Mouse (Mus musculus) B cell, adult 2 months (primary cell): ENCODE measurements around the gene Nacad.

Experiments used
- DNase-seq, 2 experiments: peaks; one replicate each; pipeline ENCODE4 v3.0.0; 2022

The Nacad gene

DNA sequence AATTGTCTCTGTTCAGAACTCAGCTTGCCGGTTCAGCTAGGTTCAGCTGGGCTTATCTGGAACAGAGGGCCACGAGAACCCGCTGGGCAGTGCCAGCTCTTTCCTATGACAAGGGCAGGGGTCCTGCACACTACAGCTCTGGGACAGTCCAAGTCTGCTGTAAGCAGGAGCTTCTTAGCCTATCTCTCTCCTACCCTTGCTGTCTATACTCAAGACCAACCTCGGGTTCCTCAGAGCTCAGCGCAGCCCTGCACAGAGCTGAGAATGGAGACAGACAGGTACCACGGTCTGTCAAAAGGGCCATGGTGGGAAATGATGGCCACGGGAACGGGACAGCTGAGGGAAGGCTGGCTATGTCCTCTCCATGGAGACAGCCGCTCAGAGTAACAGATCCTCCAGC lies 2.6 kb downstream of the Nacad start:
- DNase-seq = no peak

DNA sequence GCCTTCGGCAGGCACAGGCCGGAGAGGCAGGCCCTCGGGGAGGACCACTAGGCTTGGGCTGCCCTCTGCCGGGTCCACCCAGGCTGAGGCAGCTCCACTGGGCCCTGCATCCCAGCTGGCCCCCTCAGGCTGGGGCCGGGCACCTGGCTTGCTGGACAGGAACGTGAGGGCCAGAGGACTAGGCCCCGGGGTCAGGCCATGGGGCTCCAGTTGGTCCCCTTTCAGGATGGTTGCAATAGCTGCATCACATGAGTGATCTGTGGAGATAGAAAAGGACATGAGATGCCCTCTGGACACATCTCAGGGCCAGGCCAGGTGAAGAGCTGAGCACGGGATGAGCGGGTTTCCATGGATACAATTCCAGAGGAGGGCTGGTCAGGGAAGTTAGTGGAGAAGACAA lies 3.2 kb downstream of the Nacad start:
- DNase-seq = no peak

DNA sequence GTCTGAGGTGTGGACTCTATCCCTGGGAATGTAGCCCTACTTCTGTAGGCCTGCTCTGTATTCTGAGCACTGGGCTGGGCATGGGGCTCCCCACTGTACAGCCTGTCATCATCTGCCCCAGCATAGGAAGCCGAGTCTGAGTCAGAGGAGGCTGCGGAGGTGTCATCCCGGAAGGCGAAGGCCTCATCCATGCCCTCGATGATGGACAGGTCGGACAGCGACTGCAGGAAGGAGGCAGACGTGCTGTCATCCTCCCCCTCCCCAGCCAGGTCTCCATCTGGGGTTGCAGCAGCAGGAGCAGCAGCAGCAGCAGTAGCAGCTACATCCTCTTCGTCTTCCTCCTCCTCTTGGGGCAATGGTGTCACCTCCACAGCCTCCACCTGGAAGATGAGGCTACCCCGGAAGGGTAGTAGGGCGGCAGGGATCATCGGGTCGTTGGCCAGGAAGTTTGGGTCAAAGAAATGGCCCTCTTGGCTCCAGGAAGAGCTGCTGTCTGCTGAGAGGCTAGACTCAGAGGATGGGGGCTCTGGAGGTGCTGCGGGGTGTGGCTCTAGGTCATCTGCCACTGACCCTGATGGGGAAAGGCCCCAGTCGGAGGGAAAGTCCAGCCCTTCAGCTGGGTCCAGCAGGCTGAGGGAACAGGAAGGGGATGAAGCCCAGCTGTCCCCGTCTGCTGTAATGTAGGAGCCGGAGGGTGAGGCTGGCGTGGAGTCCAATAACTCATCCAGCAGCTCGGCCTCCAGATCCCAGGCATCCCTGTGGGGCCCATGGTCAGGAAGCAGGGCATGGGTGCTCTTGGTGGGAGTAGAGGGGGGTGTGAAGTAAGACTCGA lies 4.0 kb downstream of the Nacad start:
- DNase-seq = no peak

DNA sequence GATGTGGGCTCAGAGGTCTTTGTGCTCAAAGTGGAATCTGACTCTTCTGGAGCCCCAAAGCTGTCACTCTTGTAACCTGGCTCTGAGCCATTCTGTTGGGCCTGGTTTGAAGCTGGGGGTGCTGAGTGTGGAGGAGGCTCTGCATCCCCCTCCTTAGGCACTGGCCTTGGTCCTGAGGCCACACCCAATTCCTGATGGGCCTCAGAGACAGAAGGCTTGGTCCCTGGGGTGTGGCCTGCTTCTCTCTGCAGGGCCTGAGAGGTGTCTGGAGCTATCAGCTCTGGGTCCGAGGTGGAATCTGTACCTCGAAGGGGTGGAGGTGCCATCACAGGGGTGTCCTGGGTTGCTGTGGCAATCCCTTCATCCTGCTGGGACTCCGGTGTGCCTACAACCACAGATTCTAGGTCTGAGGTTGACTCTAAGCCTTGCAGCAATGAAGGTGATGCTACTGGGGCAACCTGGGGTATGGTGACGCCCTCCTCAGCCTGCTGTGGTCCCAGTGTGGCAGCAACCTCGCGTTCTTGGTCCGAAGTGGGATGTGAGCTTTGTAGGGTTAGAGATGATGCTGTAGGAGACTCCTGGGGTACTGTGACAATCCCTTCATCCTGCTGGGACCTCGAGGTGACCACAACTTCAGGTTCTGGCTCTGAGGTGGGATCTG lies 5.4 kb downstream of the Nacad start:
- no peak for DNase-seq

DNA sequence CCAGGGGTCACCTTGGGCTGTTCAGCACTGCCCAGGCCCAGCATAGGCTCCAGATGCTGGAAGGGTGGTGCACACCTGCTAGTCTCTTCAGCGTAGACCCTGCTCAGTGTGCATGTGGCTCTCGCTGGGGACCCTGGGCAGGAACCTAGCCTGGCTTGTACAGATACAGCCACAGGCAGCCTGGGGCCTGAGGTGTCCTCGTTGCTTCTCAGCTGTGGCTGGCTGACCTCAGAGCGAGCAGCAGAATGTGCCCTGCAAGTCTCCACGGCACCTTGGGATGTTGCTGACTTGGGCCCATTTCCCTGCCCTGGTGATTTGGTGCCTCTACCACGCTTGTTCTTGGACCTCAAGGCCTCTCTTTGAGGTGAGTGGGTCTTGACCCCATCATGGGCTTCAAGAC lies 6.0 kb downstream of the Nacad start:
- no peak for DNase-seq

DNA sequence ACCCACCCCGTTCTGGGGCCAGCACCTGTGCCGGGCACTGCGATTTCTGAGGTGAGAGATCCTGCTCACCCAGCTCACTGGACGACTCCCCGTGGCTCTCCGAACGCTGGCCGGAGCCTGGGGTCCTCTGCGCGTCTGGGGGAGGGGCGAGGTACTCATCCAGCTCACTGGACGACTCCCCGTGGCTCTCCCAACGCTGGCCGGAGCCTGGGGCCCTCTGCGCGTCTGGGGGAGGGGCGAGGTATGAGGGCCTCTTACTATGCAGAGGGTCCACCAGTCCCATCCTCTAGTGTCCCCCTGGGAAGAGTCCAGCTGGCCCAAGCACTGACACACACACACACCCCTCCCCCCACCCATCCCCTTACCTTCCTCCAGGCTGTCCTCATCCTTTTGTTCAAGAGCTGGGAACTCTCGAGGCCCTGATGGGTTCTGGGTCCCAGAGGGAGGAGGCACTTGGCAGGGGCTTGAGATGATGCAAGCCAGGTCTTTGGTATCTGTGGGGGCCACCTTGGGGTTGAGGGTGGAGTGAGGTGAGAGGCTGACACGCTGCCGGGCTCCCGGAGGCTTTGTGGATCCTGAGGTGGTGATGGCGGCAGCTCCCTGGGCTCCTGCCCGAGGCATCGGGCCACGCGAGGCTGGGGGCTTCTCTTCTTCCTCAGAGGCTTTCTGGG lies 6.7 kb downstream of the Nacad start:
- DNase-seq = no peak

DNA sequence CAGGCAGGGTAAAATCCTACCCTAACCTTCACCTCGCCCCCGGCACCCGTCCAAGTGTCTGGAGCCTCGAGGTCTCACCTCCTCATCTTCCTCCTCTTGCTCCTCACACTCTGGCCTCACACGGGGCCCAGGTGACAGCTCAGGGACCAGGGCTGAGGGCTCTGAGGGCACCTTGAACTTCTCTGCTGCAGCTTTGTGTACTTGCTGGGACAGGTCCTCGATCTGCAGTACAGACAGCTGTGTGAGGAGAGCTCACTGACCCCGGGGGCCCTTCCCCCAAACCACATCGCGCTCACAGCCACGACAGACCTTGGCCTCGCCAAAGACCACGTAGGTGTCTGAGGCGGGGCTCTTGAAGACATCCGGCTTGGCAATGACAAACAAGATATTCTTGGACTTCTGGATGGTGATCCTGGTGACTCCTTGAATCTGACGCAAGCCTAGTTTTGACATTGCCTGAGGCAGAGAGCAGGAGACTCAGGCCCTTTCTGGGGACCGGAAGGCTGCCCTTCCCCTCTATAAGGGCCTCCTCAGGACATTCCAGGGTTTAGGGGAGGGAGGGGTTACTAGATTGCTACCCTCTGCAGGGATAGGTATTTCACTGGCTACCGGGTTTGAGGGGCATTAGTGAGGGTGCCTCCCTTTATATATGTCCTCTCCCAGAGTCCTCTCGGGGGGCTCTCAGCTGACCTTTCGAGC lies 7.5 kb downstream of the Nacad start:
- no peak for DNase-seq

DNA sequence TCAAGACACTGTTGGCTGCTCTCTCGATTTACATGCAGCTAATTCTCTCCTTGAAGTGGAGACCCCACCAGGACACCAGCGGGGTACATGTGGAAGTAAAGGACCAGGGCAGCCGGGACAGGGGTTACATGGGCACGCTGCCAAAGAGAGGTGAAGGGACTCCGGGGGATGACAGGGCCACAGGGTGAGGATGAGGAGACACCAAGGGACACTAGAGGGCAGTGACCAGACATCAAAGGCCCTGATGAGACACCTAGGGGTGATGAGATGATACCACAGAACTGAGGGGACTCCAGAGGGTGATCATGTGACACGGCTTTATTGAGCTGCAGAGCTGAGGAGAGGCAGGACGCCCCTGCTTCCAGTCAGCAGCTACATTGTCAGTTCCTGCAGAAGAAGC lies 8.3 kb downstream of the Nacad start:
- DNase-seq = no peak

DNA sequence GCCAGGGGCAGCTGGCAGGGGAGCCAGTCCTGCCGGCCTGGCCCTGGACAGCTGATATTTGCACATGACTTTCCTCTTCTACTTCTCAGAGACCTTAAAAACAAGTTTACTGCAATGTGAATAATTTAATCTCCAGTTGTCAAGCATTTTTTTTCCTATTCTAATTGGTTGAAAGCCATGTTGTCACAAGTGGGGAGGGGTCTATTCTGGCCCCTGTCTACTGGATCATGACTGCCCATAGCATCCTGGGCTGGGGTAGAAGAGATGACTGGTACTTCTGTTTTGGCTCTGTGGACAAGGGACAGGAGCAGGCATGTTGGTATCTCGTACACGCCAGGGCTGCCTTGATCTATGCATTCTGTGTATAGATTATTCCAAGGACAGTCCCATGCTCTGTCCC lies 9.2 kb downstream of the Nacad start:
- DNase-seq = no peak

DNA sequence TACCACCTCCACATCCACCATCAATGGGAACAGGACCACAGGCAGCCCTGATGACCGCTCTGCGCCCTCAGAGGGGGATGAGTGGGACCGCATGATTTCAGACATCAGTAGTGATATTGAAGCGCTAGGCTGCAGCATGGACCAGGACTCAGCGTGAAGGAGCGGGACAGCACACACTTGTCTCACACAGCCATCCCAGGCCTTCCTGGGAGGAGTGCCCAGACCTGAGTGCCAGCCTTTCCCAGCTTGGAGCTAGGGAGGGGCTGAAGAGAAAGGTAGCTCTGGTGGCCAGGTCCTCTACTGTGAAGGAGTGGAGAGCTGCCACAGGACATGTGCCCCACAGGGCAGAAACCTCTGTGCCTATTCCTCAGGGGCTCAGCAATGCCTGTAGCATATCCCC lies 9.6 kb downstream of the Nacad start:
- DNase-seq = no peak

DNA sequence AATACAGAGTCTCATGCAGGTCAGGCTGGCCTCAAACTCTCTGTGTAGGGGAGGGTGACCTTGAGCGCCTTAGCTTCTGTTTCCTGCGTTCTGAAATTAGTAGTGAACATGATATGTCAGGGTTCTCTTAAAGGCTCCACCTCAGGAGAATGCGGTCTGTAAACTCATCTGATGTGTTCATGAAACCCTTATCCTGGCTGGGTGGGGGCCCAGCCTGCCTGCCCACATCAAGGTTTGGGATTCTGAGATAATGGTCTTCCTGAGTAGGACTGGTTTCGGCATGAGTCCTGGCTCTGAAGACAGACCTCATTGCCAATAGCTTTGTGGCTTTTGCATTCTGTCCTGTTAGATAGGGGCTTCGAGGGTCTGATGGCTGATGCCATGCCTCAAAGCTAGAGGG lies 10.5 kb downstream of the Nacad start:
- DNase-seq = no peak

DNA sequence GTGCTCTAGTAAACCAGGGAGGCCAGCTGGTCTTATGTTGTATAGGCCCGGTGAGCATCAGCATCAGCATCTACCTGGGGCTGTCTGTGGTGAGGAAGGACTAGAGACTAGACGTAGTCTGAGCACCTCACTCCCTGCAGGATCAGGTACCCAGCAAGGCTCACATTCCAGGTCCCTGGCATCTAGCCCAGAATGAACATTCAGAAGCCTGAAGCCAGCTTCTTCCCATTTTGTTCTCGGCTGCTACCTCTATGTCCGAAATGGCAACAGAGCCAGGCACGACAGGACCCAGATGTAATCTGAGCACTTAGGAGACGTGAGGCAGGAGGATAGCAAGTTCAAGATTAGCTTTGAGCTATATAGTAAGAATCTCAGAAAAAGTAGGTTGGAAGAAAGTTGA lies 11.0 kb downstream of the Nacad start:
- no peak for DNase-seq

DNA sequence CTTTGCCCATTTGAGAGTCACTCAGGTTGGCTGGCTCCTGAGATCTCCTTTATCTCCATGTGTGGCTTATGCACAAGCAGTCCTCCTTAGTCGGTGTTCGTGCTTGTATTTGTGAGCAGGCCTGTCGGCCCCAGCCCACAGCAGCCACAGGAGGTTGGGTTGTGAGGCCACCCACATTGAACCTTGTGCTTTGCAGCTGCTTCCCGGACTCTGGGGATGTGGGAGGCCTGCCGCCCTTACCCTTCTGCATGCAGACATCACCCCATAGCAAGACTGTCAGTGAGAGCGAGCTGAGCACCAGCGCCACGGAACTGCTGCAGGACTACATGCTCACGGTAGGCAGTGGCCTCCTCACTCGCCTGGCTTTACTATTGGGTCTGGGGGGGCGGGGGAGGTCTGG lies 12.4 kb downstream of the Nacad start:
- no peak for DNase-seq

DNA sequence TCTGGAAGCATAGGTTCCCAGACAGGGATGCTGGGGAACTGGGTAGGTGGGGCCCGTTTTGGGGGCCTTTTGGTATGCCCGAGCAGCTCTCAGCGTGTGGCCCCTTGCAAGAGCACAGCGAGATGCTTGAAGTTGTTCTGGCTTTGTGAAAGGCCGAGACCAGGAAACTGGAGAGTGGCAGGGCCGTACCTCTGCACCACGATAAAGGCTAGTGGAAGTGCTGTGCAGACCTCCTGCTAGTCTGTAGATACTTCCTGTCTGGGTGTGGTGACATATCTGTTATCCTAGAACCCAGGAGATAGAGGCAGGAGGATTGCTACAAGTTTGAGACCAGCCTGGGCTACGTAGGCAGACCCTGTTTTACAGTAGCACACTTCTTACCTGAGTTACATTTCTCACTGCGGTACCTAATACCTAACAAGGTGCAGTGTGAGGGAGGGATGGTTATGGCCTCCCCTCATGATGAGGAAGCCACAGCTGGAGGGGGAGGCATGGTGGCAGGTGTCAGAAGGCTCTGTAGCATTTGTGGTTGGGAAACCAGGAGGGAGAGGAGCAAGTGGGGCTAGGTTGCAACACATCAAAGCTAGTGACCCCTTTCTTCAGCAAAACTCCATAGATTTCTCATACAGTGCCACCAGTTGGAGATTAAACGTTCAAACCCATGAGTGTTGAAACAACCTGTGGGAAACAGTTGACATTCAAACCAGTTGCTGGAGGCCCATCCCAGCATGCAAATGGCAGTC lies 14.7 kb downstream of the Nacad start:
- no peak for DNase-seq

DNA sequence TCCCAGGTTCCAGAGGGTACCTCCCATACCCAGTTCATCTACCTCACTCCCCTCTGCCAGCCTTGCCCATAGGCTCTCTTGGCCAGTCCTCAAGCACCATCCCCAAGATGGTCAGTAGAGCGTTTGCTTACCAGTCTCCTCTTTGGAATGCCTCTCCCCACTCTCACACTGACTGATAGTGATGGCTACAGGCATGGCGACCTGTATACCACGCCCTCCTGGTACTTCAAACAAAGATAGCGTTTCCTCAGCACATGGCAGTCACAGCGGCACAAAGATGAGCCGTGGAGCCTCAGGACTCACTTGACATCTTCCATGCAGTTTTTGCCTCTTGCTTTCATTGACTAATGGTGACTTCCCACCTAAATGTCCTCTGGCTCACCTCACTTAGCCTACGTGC lies 16.0 kb downstream of the Nacad start:
- no peak for DNase-seq

DNA sequence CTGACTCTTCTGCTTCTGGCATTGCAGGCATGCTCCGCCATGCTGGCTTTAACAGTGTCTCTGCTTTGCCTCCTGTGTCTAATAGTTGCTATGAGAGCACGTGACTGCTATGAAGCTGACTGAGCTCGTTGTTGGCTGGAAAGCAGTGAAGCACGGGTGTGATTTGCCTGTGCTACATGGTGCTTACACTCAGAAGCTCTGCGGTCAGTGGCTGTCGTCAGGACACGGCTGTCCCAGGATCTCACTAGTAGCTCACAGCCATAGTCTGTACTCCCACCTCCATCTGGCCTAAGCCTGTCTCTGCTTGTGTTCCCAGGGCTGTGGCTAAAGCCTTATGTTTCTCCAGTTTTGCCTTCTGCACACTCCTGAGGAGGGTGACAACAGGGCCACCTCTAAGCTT lies 17.6 kb downstream of the Nacad start:
- peak; percentile 72 to 77 for DNase-seq

DNA sequence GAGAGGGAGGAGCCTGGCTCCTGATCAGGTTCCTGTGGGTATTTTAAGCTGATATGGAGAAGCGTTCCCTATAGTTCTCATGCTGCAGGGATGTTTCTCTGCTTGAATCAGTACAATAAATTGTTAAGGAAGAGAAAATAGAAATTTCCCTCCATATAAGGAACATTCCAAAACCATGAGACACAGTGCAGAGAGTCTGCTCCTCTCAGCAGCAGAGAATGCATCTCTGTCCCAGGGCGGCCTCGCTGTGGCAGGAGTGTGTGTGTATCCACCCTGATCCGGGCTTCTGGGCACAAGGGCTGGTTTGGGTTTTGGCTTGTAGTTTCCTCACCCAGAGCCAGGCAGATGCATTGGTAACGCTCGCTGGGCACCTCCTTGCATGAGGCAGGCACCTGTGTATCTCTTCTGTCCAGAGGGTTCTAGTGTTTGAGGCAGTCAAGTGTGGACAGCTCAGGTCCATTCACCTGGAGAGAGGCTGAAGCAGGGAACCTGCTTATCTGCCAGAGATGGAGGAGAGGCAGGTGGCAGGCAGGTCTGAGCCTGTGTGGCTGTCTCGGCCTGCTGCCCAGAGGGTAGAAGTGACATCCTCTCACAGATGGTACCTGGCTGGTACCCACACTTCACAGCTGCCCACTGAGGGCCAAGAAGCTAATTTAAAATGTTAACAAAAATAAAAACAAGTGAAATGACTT lies 18.5 kb downstream of the Nacad start:
- peak; percentile 31 to 40 for DNase-seq

DNA sequence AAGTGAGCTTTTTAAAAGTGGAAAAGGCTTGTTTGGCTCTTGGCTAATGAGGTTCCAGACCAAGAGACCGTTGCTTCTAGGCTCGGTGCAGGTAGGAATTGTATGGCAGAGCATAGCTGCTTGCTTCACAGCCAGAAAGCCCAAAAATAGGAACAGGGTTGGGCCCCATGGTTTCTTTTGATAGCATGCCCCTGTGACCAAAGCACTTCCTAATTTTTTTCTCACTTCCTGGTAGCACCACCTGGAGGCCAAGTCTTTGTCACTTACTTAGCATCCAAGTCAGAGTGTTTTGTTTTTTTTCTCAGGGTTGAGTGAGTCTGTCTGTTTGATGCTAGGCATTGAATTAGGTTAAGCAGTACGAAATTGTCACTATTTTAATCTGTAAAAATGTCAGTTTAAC lies 19.2 kb downstream of the Nacad start:
- DNase-seq = peak; percentile 76 to 81

DNA sequence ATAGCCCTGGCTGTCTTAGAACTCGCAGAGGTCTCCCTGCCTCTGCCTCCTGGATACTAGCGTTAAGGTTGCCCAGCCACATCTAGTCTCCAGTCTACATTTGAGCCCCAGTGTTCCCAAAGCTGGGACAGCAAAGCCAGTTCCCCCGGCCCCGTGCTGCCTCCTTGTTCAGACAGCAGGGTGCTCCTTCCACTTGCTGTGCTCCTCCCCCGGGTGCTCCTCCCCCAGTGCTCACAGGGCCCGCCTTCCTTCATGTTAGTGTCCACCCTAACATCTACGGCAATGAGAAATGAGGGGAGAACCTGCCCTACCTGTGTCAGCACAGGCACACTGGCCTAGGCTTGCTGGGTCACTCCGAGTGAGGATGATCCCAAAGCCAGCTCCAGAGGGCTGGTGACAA lies 20.1 kb downstream of the Nacad start:
- no peak for DNase-seq

DNA sequence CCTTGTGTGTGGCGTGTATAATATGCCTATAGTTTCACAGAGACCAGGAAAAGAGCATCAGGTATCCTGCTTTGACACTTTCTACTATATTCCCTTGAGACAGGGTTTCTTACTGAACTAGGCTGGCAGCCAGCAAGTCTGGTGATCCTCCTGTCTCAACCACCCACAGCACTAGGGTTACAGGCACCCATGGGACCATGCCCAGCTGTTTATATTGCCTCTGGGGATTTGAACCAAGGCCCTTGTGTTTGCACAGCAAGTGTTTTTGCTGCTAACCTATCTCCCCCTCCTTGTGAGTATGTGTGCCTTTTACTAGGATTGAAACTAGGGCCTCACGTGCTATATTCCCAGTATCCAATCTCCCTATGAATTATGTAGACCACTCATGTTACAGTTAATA lies 24.3 kb downstream of the Nacad start:
- DNase-seq = peak; percentile 77 to 85

DNA sequence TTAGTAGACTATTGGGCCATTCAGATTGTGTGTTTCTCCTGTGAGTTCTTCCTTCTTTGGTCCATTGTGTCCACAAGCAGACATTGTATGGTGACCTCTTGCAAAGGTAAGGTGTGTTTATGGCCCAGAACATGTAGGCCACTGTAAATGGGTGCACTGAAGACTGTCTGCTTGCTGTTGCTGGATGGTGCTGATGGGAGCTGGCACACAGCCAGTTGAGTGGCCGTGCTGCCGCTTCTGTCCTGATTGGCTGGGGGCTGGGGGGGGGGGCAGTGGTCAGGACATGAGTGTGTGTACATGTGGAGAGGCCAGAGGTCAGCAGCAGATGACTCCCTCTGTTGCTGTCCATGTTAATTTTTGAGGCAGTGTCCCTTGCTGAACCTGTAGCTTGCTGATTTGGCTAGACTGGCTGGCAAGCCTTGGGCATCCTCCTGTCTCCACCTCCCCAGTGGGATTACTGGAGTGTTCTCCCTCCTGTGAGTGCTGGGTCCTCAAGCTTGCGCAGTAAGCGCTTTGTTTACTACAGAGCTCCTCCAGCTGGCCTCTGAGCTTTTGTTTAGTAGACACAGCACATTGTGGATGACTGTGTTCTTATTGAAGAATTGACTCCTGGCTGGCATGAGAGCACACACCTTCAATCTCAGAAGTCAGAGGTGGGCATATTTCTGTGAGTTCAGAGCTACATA lies 25.6 kb downstream of the Nacad start:
- DNase-seq = no peak

DNA sequence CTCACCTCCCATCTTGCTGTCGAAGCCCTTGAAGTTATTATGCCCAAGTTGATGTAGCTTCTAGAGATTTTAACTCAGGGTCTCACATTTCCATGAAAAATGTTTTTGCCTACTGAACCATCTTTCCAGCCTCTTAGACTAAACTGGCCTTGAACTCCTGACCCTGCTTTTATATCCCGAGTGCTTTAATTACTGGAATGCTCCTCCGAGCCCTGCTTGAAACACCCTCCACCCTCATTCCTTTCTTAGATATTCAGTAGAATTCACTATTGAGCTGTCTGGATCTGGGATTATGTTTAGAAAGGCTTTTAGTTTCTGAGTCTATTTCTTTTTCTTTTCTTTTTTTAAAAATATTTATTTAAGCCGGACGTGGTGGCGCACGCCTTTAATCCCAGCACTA lies 26.5 kb downstream of the Nacad start:
- no peak for DNase-seq
